Mouse (Mus musculus): Measurements from ENCODE around the gene Fam189a2. TPM values are rescaled to one million over a fixed set of nuclear protein-coding genes. Genes with fewer than 3 reads are reported as not detected.

Fam189a2 gene
- 0.47 and 0.48 TPM in 2 replicates for polyA plus RNA-seq (2015; fragmentation: Nextera tagmentation; extraction: Ambion mirVana)

GRCm38 (mm10) chr19:24030871-24031556, at the start of gene Fam189a2:
TSS of gene Fam189a2 (minus strand) at chr19:24031019.
- Histone ChIP-seq H3K9me3 (no peaks in the 10 kb centered on the region), H3K4me3 (peak within 1 kb of the TSS; percentile 61), H3K27me3 (peaks cover 71% of the 10 kb centered on the region), H3K36me3 (no peaks in the 10 kb centered on the region), H3K27ac (no peak within 1 kb of the TSS), H3K4me2 (peak within 1 kb of the TSS; percentile 98), H3K4me1 (peaks cover 15% of the 10 kb centered on the region), H3K9ac (peak within 1 kb of the TSS; percentile 69)
- WGBS: under 1% methylated on average over 64 of the region's 65 CpGs
- peak; percentile 43; the same call in 1 of the 2 replicates for ATAC-seq (ENCODE audit: insufficient number of reproducible peaks, insufficient read depth, low FRiP score, low TSS enrichment, low read depth)

GRCm38 (mm10) chr19:24077658-24078057, 46.8 kb upstream of the Fam189a2 start:
- H3K9me3 ChIP-seq: peaks cover 6% of the 10 kb centered on the region; the same call in 1 of the 2 replicates
- no peak for ATAC-seq (ENCODE audit: insufficient number of reproducible peaks, insufficient read depth, low FRiP score, low TSS enrichment, low read depth)

GRCm38 (mm10) chr19:24076536-24076935, 45.7 kb upstream of the Fam189a2 start:
- Histone ChIP-seq H3K27me3 (no peaks in the 10 kb centered on the region), H3K4me3 (no peak overlapping the region), H3K4me2 (no peak overlapping the region), H3K9me3 (peaks cover 6% of the 10 kb centered on the region; the same call in 1 of the 2 replicates), H3K36me3 (no peaks in the 10 kb centered on the region), H3K4me1 (no peaks in the 10 kb centered on the region; the same call in 1 of the 2 replicates), H3K9ac (no peak overlapping the region), H3K27ac (no peak overlapping the region)
- WGBS: 82% methylated on average over 7 of the region's 7 CpGs
- no peak for ATAC-seq (ENCODE audit: insufficient number of reproducible peaks, insufficient read depth, low FRiP score, low TSS enrichment, low read depth)

More at GRCm38 (mm10) chr19:24077658-24078057, 46.8 kb upstream of the Fam189a2 start:
- Histone ChIP-seq H3K27me3 (no peaks in the 10 kb centered on the region), H3K27ac (no peak overlapping the region), H3K9ac (no peak overlapping the region), H3K4me3 (no peak overlapping the region), H3K4me1 (no peaks in the 10 kb centered on the region; the same call in 1 of the 2 replicates), H3K36me3 (no peaks in the 10 kb centered on the region), H3K4me2 (no peak overlapping the region)
- 94% methylated on average over 3 of the region's 3 CpGs for WGBS

GRCm38 (mm10) chr19:24075927-24076326, 45.1 kb upstream of the Fam189a2 start:
- 76% methylated on average over 8 of the region's 8 CpGs for WGBS
- no peak for ATAC-seq (ENCODE audit: insufficient number of reproducible peaks, insufficient read depth, low FRiP score, low TSS enrichment, low read depth)

GRCm38 (mm10) chr19:24073155-24073554, 42.3 kb upstream of the Fam189a2 start:
- no peak for ATAC-seq (ENCODE audit: insufficient number of reproducible peaks, insufficient read depth, low FRiP score, low TSS enrichment, low read depth)
- 51% methylated on average over 4 of the region's 4 CpGs for WGBS
- Histone ChIP-seq H3K36me3 (no peaks in the 10 kb centered on the region), H3K9ac (no peak overlapping the region), H3K4me3 (no peak overlapping the region), H3K27me3 (no peaks in the 10 kb centered on the region), H3K27ac (no peak overlapping the region), H3K4me1 (no peaks in the 10 kb centered on the region; the same call in 1 of the 2 replicates), H3K4me2 (no peak overlapping the region), H3K9me3 (peaks cover 6% of the 10 kb centered on the region; the same call in 1 of the 2 replicates)

More at GRCm38 (mm10) chr19:24075927-24076326, 45.1 kb upstream of the Fam189a2 start:
- Histone ChIP-seq H3K36me3 (no peaks in the 10 kb centered on the region), H3K27me3 (no peaks in the 10 kb centered on the region), H3K9me3 (peaks cover 6% of the 10 kb centered on the region; the same call in 1 of the 2 replicates), H3K4me2 (no peak overlapping the region), H3K27ac (no peak overlapping the region), H3K9ac (no peak overlapping the region), H3K4me1 (no peaks in the 10 kb centered on the region; the same call in 1 of the 2 replicates), H3K4me3 (no peak overlapping the region)

- WGBS: 62% methylated on average over 12 of the region's 12 CpGs
- no peaks in the 10 kb centered on the region for H3K4me1 ChIP-seq
- no peak for ATAC-seq (ENCODE audit: insufficient number of reproducible peaks, insufficient read depth, low FRiP score, low TSS enrichment, low read depth)
These were observed 33.6 kb upstream of the Fam189a2 start for GRCm38 (mm10) chr19:24064348-24064895.

GRCm38 (mm10) chr19:24063585-24063984, 32.8 kb upstream of the Fam189a2 start:
- Histone ChIP-seq H3K9ac (no peak overlapping the region), H3K4me3 (no peak overlapping the region), H3K4me1 (no peaks in the 10 kb centered on the region), H3K27ac (no peak overlapping the region), H3K4me2 (no peak overlapping the region), H3K27me3 (no peaks in the 10 kb centered on the region), H3K36me3 (no peaks in the 10 kb centered on the region), H3K9me3 (no peaks in the 10 kb centered on the region)
- 82% methylated on average over 4 of the region's 4 CpGs for WGBS
- ATAC-seq (ENCODE audit: insufficient number of reproducible peaks, insufficient read depth, low FRiP score, low TSS enrichment, low read depth): no peak

More at GRCm38 (mm10) chr19:24064348-24064895, 33.6 kb upstream of the Fam189a2 start:
- H3K27me3 ChIP-seq: no peaks in the 10 kb centered on the region
- no peaks in the 10 kb centered on the region for H3K36me3 ChIP-seq
- H3K4me3 ChIP-seq: no peak overlapping the region
- no peak overlapping the region for H3K9ac ChIP-seq
- H3K9me3 ChIP-seq: no peaks in the 10 kb centered on the region
- H3K27ac ChIP-seq: no peak overlapping the region
- no peak overlapping the region for H3K4me2 ChIP-seq

GRCm38 (mm10) chr19:24058851-24059250, 28.0 kb upstream of the Fam189a2 start:
- no peaks in the 10 kb centered on the region for H3K27me3 ChIP-seq
- no peaks in the 10 kb centered on the region for H3K9me3 ChIP-seq
- H3K4me1 ChIP-seq: no peaks in the 10 kb centered on the region
- H3K36me3 ChIP-seq: no peaks in the 10 kb centered on the region
- no peak overlapping the region for H3K27ac ChIP-seq
- H3K4me3 ChIP-seq: no peak overlapping the region
- no peak for ATAC-seq (ENCODE audit: insufficient number of reproducible peaks, insufficient read depth, low FRiP score, low TSS enrichment, low read depth)
- no peak overlapping the region for H3K4me2 ChIP-seq
- 69% methylated on average over 8 of the region's 8 CpGs for WGBS
- H3K9ac ChIP-seq: no peak overlapping the region

- H3K4me3 ChIP-seq: no peak overlapping the region
- no peak overlapping the region for H3K4me2 ChIP-seq
- H3K9me3 ChIP-seq: no peaks in the 10 kb centered on the region
- no peaks in the 10 kb centered on the region for H3K27me3 ChIP-seq
- no peak overlapping the region for H3K27ac ChIP-seq
- no peak for ATAC-seq (ENCODE audit: insufficient number of reproducible peaks, insufficient read depth, low FRiP score, low TSS enrichment, low read depth)
- H3K36me3 ChIP-seq: no peaks in the 10 kb centered on the region
- H3K4me1 ChIP-seq: no peaks in the 10 kb centered on the region
- H3K9ac ChIP-seq: no peak overlapping the region
- 80% methylated on average over 5 of the region's 5 CpGs for WGBS
These were observed 27.2 kb upstream of the Fam189a2 start for GRCm38 (mm10) chr19:24058021-24058420.

GRCm38 (mm10) chr19:24056880-24057279, 26.1 kb upstream of the Fam189a2 start:
- no peaks in the 10 kb centered on the region for H3K36me3 ChIP-seq
- 94% methylated on average over 1 of the region's 1 CpGs for WGBS
- no peak overlapping the region for H3K27ac ChIP-seq
- ATAC-seq (ENCODE audit: insufficient number of reproducible peaks, insufficient read depth, low FRiP score, low TSS enrichment, low read depth): no peak
- no peaks in the 10 kb centered on the region for H3K27me3 ChIP-seq
- no peaks in the 10 kb centered on the region for H3K4me1 ChIP-seq
- no peaks in the 10 kb centered on the region for H3K9me3 ChIP-seq
- H3K4me2 ChIP-seq: no peak overlapping the region
- H3K9ac ChIP-seq: no peak overlapping the region
- no peak overlapping the region for H3K4me3 ChIP-seq

- Histone ChIP-seq H3K36me3 (no peaks in the 10 kb centered on the region), H3K27me3 (no peaks in the 10 kb centered on the region), H3K27ac (no peak overlapping the region), H3K4me3 (no peak overlapping the region), H3K9me3 (no peaks in the 10 kb centered on the region), H3K4me2 (no peak overlapping the region), H3K9ac (no peak overlapping the region), H3K4me1 (no peaks in the 10 kb centered on the region)
- no peak for ATAC-seq (ENCODE audit: insufficient number of reproducible peaks, insufficient read depth, low FRiP score, low TSS enrichment, low read depth)
- WGBS: 59% methylated on average over 2 of the region's 2 CpGs
These were observed 24.1 kb upstream of the Fam189a2 start for GRCm38 (mm10) chr19:24054904-24055303.

GRCm38 (mm10) chr19:24054265-24054664, 23.4 kb upstream of the Fam189a2 start:
- no peak overlapping the region for H3K27ac ChIP-seq
- no peak overlapping the region for H3K4me2 ChIP-seq
- no peak for ATAC-seq (ENCODE audit: insufficient number of reproducible peaks, insufficient read depth, low FRiP score, low TSS enrichment, low read depth)
- H3K9me3 ChIP-seq: no peaks in the 10 kb centered on the region
- 67% methylated on average over 5 of the region's 5 CpGs for WGBS
- H3K4me1 ChIP-seq: no peaks in the 10 kb centered on the region
- no peaks in the 10 kb centered on the region for H3K36me3 ChIP-seq
- no peak overlapping the region for H3K9ac ChIP-seq
- no peaks in the 10 kb centered on the region; the same call in 1 of the 2 replicates for H3K27me3 ChIP-seq
- H3K4me3 ChIP-seq: no peak overlapping the region
